Mouse (Mus musculus) right cerebral cortex, postnatal 10 days (tissue): ENCODE measurements around the gene Rbm8a2.

ENCODE experiments used
- DNase-seq, 2 experiments: peaks; one replicate each; pipeline ENCODE4 v3.0.0; 2021; ENCODE audit warnings: low spot score in 2 of 2

The Rbm8a2 gene

GRCm38 (mm10) chr1:175931391-175931790 is 47.5 kb downstream of the Rbm8a2 start:
- DNase-seq: no peak
